Mouse (Mus musculus) small intestine, adult 2 months (tissue): ENCODE results near the gene Akr1c21.

Source experiments
- CTCF ChIP-seq: fragments of 200-500 bp; IDR thresholded peaks from 2 replicates; pipeline ENCODE4 v1.5.1; 2012; ENCODE audit warnings: low read depth, mild to moderate bottlenecking, control low read depth, inconsistent platforms, low read length, moderate library complexity, mixed read lengths; ENCODE audit not compliant: insufficient replicate concordance, insufficient read length; ENCODE audit errors: extremely low read depth
- POLR2A ChIP-seq: fragments of 200-500 bp; IDR thresholded peaks from 2 replicates; pipeline ENCODE4 v1.6.1; 2012; ENCODE audit warnings: low read depth, mild to moderate bottlenecking, control low read depth, inconsistent platforms, low read length, moderate library complexity

- TF ChIP-seq CTCF (no peak), POLR2A (no peak)
Observed at GRCm38 (mm10) chr13:4576921-4577320, 3.0 kb downstream of the Akr1c21 start.
